Mouse (Mus musculus): ENCODE measurements around the gene Zfp217. TPM values are rescaled to one million over a fixed set of nuclear protein-coding genes. Genes with fewer than 3 reads are reported as not detected.

Gene Zfp217
- polyA plus RNA-seq, 1 experiment = not detected

DNA sequence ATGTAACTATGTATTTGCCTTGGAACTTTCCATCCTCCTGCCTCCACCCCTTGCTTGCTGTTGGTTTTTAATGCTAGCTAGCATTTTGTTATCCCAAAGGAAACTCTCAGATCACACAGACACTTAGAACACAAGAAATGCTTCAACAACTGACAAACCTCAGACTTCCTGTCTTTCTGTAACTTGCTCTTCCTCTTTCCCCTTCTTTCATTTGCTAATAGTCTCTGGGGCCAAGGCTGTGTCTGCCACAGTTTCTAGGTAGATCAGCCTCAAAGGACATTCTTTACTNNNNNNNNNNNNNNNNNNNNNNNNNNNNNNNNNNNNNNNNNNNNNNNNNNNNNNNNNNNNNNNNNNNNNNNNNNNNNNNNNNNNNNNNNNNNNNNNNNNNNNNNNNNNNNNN is 21.2 kb upstream of the Zfp217 start:
- TF ChIP-seq POLR2A (IDR thresholded peaks at IDR 0.05; ENCODE audit: insufficient read depth, low read depth, low read length) (no peak), CTCF (IDR thresholded peaks at IDR 0.05; ENCODE audit: insufficient read depth, low read depth, low read length) (no peak)
- no peak overlapping the region for H3K27ac ChIP-seq (ENCODE audit: insufficient read depth, low read depth, low read length)
- no peaks in the 10 kb centered on the region for H3K4me1 ChIP-seq (ENCODE audit: control insufficient read depth, insufficient read depth, low read length)

DNA sequence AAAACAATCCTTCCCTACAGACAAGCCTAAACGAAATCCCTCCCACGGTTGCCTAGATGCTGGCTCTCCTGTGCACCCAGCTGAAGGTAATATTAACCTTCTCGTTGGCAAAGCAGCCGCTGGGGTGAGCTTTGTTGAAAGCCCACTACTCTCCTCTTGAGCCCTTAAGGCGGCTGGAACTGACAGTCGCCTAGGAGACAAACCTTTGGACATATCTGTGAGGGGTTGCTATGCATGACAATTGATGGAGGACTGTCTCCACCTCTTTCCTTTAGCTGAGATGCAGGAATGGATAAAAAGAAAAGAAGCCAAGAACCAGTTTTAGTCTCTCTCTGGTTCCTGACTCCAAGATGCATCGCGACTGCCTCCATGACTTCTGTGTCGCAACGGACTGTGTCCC is 17.7 kb upstream of the Zfp217 start:
- 76% methylated on average over 10 of the region's 10 CpGs for WGBS
- H3K4me1 ChIP-seq (ENCODE audit: control insufficient read depth, insufficient read depth, low read length) = no peaks in the 10 kb centered on the region
- H3K27ac ChIP-seq (ENCODE audit: insufficient read depth, low read depth, low read length) = no peak overlapping the region
- no peak for TF ChIP-seq CTCF (IDR thresholded peaks at IDR 0.05; ENCODE audit: insufficient read depth, low read depth, low read length)
- no peak for TF ChIP-seq POLR2A (IDR thresholded peaks at IDR 0.05; ENCODE audit: insufficient read depth, low read depth, low read length)
- no peak overlapping the region for H3K4me3 ChIP-seq (ENCODE audit: insufficient read depth, low read depth, low read length)

More for the DNA sequence above, 21.2 kb upstream of the Zfp217 start:
- H3K4me3 ChIP-seq (ENCODE audit: insufficient read depth, low read depth, low read length) = no peak overlapping the region

DNA sequence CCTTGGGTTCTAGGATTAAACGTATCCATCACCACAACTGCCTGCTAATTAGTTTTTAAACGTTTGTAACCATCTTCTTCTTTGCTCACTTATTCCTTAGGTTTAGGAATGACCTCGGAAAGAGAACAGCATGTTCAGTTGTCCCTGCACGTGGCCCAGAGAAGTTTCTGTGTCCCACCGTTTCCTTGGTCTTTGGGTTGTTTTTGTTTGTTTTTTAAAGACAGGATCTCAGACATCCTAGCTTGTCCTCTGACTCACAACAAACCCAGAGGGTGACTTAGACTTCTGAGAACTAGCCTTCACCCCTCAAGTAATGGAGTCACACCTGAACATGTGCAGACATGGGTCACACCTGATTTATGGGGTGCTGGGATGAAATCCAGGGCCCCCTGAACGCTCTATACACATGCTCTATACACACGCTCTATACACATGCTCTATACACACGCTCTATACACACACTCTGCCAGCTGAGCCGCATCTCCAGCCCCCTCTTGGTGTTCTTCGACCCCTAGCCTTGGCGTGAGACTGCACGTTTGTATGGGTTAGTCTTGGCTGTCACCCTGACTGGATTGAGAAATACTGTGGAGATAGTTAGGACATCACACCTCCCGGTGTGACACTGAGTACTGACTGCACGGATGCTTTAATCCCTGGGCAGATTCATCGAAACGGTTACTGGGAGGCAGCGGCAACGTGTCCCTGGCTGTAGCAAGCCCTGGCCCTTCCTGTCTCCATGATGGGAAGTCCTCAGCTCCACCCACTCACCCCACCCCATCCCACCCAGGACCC is 16.0 kb upstream of the Zfp217 start:
- Histone ChIP-seq H3K4me3 (ENCODE audit: insufficient read depth, low read depth, low read length) (no peak overlapping the region), H3K27ac (ENCODE audit: insufficient read depth, low read depth, low read length) (no peak overlapping the region), H3K4me1 (ENCODE audit: control insufficient read depth, insufficient read depth, low read length) (no peaks in the 10 kb centered on the region)
- TF ChIP-seq POLR2A (IDR thresholded peaks at IDR 0.05; ENCODE audit: insufficient read depth, low read depth, low read length) (no peak), CTCF (IDR thresholded peaks at IDR 0.05; ENCODE audit: insufficient read depth, low read depth, low read length) (no peak)
- WGBS = 86% methylated on average over 18 of the region's 18 CpGs

DNA sequence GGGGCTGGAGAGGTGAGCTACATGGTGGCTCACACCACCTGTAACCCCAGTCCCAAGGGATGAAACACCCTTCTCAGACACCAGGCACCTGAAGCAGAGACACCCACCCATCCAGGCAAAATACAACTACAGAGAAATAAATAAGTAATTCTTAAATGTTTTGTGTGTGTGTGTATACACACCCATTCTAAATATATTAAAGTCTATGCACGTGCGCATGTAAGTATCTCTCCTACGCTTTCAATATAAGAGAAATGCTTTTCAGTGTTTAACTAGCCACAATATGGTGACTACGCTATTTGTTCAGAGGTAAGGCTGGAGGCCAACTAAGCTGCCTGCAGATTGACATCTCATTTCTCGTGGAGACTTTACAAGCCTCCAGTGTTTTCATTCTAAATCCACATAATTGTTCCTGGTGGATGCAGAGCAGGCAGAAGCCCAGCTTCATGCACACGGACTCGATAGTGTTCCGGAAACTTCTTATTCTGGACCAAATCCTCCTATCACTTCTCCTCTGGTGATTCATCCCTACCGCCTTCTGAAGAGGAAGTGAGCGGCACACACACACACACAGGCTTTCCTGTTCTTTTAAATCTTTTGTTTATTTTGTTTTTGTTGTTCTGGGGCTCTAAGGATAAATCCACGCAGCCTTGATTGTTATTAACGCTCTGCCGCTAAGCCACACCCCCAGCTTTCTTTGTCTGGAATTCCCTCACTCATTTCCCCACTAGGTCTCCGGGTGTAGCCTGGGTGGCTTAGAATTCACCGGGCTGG is 12.1 kb upstream of the Zfp217 start:
- Histone ChIP-seq H3K4me1 (ENCODE audit: control insufficient read depth, insufficient read depth, low read length) (no peaks in the 10 kb centered on the region), H3K4me3 (ENCODE audit: insufficient read depth, low read depth, low read length) (no peak overlapping the region), H3K27ac (ENCODE audit: insufficient read depth, low read depth, low read length) (no peak overlapping the region)
- 17% methylated on average over 15 of the region's 15 CpGs for WGBS
- TF ChIP-seq CTCF (IDR thresholded peaks at IDR 0.05; ENCODE audit: insufficient read depth, low read depth, low read length) (no peak), POLR2A (IDR thresholded peaks at IDR 0.05; ENCODE audit: insufficient read depth, low read depth, low read length) (no peak)

DNA sequence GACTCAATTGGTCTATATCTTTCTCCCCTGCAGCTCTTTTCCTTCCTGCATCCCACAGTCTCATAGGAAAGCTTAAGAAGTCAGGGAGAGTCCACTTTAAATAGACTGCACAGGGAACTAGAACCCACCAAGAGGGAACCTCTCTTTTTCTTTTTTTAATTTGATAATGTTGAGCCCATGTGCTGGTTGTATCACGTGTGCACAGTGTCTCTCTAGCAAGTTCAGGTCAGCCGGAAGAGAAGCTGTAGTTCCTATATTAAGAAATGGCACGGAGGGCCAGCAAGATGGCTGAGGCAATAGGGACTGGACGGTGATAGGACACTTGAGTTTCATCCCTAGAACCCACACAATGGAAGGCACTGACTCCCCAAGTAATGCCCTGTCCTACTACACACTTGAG is 11.1 kb upstream of the Zfp217 start:
- TF ChIP-seq POLR2A (IDR thresholded peaks at IDR 0.05; ENCODE audit: insufficient read depth, low read depth, low read length) = no peak
- TF ChIP-seq CTCF (IDR thresholded peaks at IDR 0.05; ENCODE audit: insufficient read depth, low read depth, low read length) = no peak
- Histone ChIP-seq H3K27ac (ENCODE audit: insufficient read depth, low read depth, low read length) (no peak overlapping the region), H3K4me3 (ENCODE audit: insufficient read depth, low read depth, low read length) (no peak overlapping the region), H3K4me1 (ENCODE audit: control insufficient read depth, insufficient read depth, low read length) (no peaks in the 10 kb centered on the region)
- 92% methylated on average over 4 of the region's 4 CpGs for WGBS

DNA sequence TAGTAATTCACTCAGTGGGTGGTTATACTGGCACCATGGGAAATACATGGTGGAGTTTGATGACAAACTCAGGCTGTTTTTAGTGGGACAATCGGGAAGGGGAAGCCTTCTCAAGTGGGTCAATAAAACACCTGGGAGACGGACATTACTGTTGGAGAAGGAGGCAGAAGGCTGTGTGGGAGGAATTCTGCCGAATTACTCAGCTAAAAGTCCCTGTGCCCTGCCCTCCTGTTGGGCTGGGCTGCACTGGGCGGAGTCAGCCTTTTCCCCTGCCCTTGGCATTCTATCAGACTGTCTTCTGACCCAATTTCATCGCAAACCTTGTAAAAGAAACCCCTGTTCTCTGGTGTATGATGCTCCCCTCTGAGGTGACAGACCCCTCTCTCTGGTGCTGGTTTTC is 10.3 kb upstream of the Zfp217 start:
- H3K4me3 ChIP-seq (ENCODE audit: insufficient read depth, low read depth, low read length) = no peak overlapping the region
- TF ChIP-seq CTCF (IDR thresholded peaks at IDR 0.05; ENCODE audit: insufficient read depth, low read depth, low read length) = no peak
- TF ChIP-seq POLR2A (IDR thresholded peaks at IDR 0.05; ENCODE audit: insufficient read depth, low read depth, low read length) = no peak
- 53% methylated on average over 5 of the region's 5 CpGs for WGBS
- H3K27ac ChIP-seq (ENCODE audit: insufficient read depth, low read depth, low read length) = no peak overlapping the region
- peaks cover 4% of the 10 kb centered on the region; the same call in 1 of the 2 replicates for H3K4me1 ChIP-seq (ENCODE audit: control insufficient read depth, insufficient read depth, low read length)

DNA sequence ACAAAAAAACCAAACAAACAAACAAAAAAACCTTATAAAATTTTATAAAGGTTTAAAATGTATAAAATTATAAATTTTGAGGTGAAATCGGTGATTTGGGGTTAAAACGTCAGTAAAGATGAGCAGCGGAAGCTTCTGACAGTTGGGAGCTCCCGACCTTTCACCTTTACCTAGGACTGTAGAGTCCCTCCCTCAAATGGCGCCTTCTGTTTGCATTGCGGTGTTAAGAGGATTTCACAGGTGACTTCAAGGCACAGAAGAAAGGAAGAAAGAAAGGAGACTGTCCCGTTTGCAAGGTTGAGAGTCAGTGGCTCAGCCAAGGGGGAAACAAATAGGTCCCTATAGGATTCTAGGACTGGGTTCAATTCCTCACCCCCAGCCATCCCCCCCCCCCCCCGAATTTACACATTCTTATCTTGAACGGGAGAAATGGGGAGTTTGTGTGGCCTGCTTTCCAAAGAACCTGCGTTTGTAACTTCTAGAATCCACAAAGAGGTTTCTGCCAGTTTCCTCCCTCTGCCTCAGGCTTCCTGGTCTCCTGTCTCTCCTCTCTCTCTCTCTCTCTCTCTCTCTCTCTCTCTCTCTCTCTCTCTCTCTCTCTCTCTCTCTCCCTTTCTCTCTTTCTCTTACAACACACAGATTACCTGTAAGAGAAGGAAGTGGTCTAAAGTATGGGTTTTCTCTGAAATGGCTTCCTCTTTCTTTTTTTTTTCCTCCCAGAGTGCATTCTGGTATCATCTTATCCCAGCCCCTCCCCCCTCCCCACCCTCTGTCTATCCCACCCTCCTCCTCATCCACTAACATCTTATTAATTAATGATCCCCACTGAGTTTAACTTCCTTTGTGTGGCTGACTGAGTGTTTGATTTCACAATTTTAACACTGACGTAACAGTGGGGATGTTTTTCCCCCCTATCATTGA is 9.6 kb upstream of the Zfp217 start:
- Histone ChIP-seq H3K27ac (ENCODE audit: insufficient read depth, low read depth, low read length) (no peak overlapping the region), H3K4me3 (ENCODE audit: insufficient read depth, low read depth, low read length) (no peak overlapping the region), H3K4me1 (ENCODE audit: control insufficient read depth, insufficient read depth, low read length) (peaks cover 5% of the 10 kb centered on the region; the same call in 1 of the 2 replicates)
- TF ChIP-seq POLR2A (IDR thresholded peaks at IDR 0.05; ENCODE audit: insufficient read depth, low read depth, low read length) (no peak), CTCF (IDR thresholded peaks at IDR 0.05; ENCODE audit: insufficient read depth, low read depth, low read length) (no peak)
- 72% methylated on average over 11 of the region's 11 CpGs for WGBS

DNA sequence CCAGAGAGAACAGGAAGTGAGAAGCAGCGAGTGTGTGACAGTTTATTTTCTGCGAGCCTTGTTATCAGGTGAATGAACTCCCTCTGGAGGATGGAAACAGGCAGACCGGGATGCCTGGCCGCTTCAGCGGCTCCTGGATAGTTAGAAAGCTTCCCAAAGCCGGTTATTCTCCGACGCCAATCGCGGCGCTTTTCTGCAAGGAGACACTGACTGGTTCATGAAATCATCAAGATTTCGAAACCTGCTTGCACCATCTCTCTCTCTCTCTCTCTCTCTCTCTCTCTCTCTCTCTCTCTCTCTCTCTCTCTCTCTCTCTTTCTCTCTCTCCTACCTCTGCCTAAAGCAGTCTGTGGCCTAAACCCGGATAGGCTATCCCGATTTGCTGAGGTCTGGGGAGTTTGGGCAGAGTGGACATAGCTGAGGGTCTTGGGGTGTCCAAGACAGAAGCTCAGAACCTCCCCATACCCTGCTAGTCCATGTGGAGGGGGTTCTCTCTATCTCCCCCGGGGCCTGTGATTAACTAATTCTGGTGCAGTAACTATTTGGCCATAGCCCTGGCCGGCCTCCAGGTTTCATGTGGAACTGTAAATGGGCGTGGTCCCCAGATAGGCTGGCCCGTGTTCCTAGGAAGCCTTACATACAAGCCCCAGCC is 7.3 kb upstream of the Zfp217 start:
- peak overlapping the region; percentile 22; the same call in 1 of the 2 replicates for H3K4me3 ChIP-seq (ENCODE audit: insufficient read depth, low read depth, low read length)
- WGBS = 13% methylated on average over 18 of the region's 18 CpGs
- no peak for TF ChIP-seq CTCF (IDR thresholded peaks at IDR 0.05; ENCODE audit: insufficient read depth, low read depth, low read length)
- no peak for TF ChIP-seq POLR2A (IDR thresholded peaks at IDR 0.05; ENCODE audit: insufficient read depth, low read depth, low read length)
- peaks cover 5% of the 10 kb centered on the region; the same call in 1 of the 2 replicates for H3K4me1 ChIP-seq (ENCODE audit: control insufficient read depth, insufficient read depth, low read length)
- H3K27ac ChIP-seq (ENCODE audit: insufficient read depth, low read depth, low read length) = peak overlapping the region; percentile 37; the same call in 1 of the 2 replicates
